Mouse (Mus musculus): ENCODE data around the gene Sprr2a2.
"Not testable (repeated sequence)": the region's sequence is repeated elsewhere in the genome, so short reads cannot be mapped to it uniquely, and the experiment has no call there.

The Sprr2a2 gene

GRCm38 (mm10) chr3:92273504-92273903, 57.8 kb downstream of the Sprr2a2 start:
- in situ Hi-C loops (cut with MboI; ENCODE audit: low sequenced_read_pairs): not testable (repeated sequence)

- in situ Hi-C loops (cut with MboI; ENCODE audit: low sequenced_read_pairs): not testable (repeated sequence)
Observed at GRCm38 (mm10) chr3:92274018-92274417, 58.3 kb downstream of the Sprr2a2 start.

DNA sequence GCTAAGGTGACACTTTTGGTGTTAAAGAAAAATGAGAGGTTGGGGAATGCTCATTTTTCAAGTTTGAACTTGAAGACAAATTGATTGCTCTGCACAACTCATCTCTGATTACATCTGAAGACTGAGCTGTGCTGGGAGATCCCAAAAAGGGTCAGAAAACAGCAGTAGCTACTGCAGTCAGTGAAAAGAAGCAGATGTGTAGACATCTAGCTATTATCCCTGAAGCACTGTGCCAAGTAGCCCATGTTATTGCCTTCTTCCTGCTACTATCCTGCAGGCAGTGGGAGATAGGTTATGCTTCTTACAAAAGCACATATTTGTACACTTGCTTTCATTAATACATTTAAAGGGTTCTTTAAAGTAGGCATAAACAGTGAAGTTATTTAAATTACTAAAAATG, 63.9 kb downstream of the Sprr2a2 start:
- in situ Hi-C loops (cut with MboI; ENCODE audit: low sequenced_read_pairs): not testable (repeated sequence)

DNA sequence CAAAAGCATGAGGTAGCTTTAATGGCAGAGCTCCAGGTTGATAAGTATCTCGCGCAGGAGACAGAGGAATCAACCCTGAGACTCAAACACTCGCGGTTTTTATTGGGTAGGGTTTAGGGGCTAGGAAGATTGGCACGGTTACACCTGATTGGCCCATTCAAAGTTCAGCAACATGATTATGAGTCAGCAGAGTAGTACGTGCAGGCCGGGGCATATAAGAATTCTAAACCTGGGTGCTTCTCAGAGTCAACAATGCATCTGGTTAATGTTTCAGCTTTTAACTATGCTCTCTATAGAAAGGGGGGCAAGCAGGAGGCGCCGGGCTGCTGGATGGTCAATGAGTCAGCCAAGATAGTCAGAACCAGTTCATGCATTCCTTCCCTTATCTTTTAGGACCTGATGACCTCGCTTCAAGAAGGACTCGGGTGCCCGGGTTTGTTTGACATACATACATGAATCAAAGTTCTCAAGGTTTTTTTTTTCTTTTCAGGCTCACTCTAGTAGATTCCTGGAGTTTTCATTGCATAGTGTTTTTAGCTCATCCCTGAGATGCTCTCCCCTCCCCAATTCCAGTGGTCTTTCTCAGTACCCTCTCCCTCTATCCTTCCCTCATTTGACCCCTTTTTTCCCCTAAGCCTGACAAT, 65.4 kb downstream of the Sprr2a2 start:
- in situ Hi-C loops (cut with MboI; ENCODE audit: low sequenced_read_pairs): not testable (repeated sequence)

DNA sequence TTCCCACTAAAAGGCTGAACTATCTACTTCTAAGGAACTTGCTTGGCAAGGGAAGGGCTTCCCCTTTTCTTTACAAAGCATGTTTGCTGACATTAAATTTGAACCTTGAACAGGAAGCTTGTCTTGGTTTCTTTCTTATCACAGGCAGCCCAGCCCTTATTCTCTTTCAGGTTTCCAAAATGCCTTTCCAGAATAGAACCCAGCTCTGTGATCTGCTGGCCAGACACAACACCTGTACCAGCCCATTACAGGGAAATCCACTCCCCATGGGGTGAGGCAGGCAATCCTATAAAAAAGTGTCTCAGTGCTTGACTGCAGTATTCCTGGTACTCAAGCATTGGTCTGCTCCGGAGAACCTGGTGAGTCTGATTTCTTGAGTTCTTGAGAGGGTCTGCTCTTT, 69.4 kb downstream of the Sprr2a2 start, which contains the start of gene Sprr2a3:
TSS of gene Sprr2a3 (plus strand) at position 317 of the 400 bp plus-strand sequence.
- in situ Hi-C loops (cut with MboI; ENCODE audit: low sequenced_read_pairs): not testable (repeated sequence)

GRCm38 (mm10) chr3:92288489-92288888, 72.8 kb downstream of the Sprr2a2 start:
- in situ Hi-C loops (cut with MboI; ENCODE audit: low sequenced_read_pairs): not testable (repeated sequence)

Data from CH12F3 (cell line).